Mouse (Mus musculus) kidney, adult 11 months (tissue): Measurements from ENCODE around the gene Slc39a3.
"Not testable (repeated sequence)": the region's sequence is repeated elsewhere in the genome, so short reads cannot be mapped to it uniquely, and the experiment has no call there.

Experiments
- DNase-seq: peaks from one replicate; pipeline ENCODE4 v3.0.0; 2022

Slc39a3 gene

DNA sequence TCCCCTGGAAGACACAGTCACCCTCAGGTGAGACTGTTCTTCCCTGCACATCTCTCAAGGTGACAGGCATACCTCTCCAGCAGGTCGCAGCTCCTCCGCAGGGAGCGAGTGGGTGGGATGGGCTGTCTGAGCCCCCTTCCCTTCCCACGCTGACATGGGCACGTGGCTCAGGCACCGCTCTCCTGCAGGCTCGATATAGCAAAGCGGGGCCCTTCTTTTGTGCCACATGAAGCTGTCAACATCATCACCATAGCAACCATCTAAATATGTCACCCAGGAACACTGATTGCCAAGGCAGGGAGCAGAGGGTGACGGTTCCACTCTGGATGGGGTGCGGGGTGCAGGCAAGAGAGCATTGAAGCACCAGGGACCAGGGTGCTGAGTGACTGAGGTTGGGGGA, 36.1 kb downstream of the Slc39a3 start:
- DNase-seq: no peak

GRCm38 (mm10) chr10:81000197-81001062, 36.8 kb downstream of the Slc39a3 start:
- no peak for DNase-seq

DNA sequence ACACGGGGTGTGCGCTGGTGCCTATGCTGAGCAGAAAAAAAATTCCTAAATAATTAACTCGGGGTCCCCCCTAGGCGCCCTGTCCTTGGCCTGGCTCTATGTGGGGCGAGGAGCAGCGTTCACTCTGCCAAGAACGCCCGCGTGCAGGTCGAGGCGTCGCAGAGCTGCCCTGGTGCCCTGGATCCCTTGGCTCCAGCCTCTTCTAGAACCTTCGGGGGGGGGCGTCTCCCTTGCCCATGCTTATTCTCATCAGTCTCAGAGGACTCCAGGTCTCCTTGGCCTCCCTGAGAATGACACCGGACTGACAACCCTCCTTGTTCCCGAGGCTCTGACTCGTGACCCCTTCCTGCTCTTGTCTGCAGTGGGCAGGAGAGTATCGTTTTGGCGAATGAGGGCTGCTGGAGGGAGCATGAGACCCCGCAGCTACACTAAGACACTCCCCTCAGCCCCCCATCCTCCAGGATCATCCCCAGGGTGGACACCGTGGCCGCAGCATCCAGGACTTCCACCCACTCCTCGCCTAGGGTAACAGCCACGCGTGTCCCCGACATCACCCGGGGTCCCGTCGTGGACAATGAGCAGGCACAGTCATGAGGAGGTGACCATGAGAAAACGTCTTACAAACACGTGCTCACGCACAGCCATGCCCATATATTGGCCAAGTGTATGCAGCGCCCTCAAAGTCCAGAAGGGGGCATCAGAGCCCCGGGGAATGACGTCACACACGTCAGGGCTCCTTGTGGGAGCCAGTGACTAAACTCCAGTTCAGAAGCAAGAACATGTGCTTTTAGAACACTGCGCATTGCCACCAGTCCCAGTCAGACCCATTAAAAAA, 37.6 kb downstream of the Slc39a3 start:
- peak; percentile 80 for DNase-seq

DNA sequence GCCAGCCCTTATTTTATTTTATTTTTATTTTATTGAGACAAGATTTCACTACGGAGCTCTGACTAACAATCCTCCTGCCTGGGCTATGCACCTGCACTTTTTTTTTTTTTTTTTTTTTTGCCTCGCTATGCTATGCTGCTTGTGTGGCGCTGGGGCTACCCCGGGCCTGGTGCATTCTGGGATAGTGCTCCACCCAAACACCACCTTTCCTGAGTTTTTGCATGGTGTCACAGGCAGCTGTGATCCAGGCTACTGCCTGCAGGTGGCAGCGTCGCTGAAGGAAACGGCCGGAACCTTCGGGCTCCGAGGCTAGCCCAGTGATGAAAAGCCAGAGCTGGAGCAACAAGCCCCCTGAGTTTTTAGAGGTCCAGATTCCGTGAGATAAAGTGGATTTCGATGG, 38.4 kb downstream of the Slc39a3 start:
- no peak for DNase-seq

- no peak for DNase-seq
These were observed 39.2 kb downstream of the Slc39a3 start for GRCm38 (mm10) chr10:80998021-80998420.

DNA sequence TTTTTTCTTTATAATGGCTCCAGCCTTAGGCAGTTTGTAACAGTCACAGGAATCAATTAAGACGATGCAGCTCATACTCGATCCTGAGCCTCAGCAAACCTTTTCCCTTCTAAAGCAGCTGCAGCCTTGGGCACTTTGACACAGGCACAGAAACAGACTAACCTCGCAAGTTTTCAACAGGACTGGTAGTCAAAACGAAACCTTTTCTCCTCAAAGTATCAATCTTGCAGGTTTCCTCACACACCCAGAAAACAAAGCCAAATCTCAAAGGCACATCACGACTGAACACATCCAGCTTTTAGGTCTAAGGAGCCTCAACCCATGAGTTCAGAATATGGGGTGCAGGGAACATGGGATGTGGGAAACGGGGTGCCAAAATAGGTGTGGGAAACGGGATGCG, 39.9 kb downstream of the Slc39a3 start:
- DNase-seq: no peak

- DNase-seq: no peak
These were observed 40.7 kb downstream of the Slc39a3 start for GRCm38 (mm10) chr10:80996501-80996900.

DNA sequence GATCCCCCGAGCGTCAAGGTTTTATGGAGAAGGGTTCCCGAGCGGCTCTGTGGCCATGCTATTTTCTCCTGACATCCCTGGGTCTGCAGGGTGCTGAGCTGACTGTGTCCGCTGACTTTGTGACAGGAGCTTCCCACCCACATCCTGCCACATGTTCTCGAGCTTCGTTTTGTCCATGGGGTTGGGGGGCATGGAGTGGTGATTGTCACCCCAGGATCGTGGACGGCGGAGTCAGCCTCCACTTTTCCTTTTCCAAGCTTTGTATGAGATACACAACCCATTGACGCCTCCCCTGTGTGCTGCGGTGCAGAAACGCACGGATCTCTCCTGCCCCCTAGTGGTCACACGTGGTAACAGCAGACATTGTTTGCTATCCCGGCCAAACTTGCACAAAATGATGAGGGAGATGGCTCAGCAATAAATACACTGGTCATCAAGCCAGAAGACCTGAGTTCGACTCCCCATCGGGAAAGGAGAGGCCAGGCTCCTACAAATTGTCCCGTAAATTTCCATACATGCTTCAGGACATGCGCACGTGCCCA, 42.1 kb downstream of the Slc39a3 start:
- DNase-seq: peak; percentile 69

DNA sequence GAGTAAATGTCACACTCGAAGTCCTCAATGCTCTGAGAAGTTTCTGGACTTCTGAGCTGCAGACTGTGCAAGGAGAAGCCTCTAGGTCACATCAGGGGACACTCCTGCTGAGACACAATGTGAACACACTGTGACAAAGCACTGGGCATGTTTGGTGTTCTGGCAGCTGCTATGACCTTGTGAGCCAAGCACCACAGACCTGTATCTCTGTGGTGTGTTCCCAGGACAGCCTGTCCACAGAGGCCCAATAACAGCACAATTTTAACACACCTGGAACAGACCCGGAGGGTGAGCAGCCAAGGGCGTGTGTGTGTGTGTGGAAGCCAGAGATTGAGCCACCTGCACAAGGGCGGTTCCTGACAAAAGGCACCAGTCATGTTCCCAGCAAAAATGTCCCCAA, 42.6 kb downstream of the Slc39a3 start:
- no peak for DNase-seq

DNA sequence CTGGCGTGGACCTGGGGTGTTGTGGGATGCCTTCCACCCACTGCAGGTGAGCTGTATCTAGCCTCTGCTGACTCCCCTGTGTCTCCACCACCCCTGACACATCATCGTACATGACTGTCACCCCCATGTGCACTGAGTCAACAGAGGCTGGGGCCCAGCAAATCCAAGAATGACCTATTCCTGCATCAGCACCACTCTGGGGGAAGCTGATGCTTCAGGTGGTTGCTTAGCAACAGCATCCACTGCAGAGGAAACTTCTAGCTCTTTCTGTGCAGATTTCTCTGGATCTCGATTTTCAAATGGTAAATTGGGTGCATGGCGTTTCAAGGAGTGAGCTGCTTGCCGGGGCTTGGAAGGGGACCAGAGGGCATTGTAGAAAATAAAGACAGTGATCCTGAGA, 44.0 kb downstream of the Slc39a3 start:
- no peak for DNase-seq

- DNase-seq: no peak
These were observed 45.3 kb downstream of the Slc39a3 start for GRCm38 (mm10) chr10:80991945-80992344.

DNA sequence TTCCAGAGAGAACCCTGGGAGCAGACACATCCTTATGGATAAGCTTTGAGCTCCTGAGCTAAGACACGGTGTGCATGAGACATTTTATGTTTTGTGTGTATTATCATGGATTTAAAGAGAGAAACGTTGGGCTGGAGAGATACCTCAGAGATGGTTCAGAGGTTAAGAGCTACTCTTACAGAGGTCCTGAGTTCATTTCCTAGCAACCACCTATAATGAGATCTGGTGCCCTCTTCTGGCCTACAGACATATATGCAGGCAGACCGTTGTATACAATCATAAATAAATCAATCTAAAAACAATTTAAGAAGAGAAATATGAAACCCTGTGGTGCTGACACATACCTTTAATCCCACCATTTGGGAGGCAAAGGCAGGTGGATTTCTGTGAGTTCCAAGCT, 46.2 kb downstream of the Slc39a3 start:
- no peak for DNase-seq

DNA sequence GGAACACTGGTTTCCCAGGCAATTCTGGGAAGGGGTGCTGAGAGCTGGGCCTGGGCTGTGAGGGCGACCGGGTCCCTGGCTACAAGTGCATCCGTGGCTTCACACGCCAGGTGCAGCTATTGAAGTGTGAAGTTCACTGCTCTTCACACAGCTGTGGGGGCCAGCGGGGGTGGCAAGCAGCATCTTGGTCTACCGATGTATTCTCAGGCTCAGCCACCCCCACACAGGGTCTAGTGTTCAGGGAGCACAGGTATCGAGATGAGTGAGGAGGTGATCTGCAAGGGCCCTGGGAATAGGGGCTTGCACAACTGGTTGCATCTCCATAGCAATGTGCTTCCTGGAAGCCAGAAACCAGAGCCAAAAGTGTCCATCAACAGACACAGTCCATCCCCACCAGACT, 46.8 kb downstream of the Slc39a3 start:
- DNase-seq: no peak

DNA sequence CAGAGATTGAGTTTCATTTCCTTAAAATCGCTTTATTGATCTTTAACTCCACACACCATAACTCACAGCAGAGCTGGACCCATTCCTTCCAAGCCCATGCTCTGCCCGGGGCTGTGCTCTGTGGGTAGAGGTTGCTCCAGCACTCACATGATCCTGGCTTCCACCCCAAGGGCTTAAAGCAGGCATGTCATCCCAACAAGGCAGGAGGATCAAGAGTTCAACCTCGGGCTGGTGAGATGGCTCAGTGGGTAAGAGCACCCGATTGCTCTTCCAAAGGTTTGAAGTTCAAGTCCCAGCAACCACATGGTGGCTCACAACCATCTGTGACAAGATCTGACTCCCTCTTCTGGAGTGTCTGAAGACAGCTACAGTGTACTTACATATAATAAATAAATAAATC, 47.4 kb downstream of the Slc39a3 start:
- DNase-seq: not testable (repeated sequence)

- no peak for DNase-seq
These were observed 47.8 kb downstream of the Slc39a3 start for GRCm38 (mm10) chr10:80989446-80989845.

DNA sequence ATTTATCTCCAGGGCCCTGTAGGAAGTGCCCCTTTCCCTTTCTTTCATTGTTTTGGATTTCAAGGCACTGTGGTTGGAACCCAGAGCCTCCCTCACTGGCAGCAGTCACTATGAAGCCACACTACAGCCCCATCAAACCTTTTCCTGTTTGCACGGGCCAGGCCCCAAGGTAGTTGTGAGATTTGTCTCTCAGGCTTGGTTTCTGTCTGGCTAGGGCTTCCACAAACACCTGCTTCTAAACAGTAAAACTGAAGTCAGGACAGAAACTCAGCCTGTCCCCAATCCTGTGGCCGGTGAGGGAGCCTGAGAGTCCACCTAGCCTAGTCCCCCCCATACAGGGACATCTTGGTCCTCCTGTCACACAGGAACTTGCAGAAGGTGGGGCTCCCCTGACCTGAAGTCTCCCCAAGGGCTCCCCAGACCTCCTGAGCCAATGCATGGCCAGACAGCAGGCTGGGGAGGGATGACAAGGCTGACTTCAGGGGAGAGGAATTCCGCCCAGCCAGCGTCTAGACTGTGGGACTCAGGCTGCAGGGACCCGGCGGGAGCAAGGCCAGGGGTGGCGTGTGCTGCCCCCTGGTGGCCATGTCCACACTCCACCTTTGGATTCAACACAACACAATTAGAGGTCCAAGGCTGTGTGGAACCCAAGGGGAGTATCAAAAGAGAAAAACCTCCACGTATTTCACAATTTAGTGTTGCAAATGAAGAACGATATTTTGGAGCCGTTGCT, 49.4 kb downstream of the Slc39a3 start:
- peak; percentile 70 for DNase-seq

DNA sequence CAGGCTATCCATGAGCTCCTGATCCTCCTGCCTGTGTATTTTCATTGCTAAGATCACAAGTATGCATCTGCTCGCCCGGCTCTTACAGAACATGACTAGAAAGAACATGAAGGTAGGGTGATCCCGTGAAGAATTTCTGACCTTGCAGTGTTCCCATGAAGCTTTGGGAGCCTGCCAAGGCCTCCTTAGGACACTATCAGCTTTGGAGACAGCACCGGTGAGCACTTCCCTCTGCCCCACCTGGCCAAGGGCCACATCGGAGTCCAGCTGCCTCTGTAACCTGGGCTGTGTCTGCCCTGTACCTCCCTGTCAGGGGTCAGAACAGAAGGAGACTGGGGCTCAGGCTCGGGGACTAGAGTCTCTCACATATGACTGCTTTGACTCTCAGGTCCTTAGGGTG, 50.5 kb downstream of the Slc39a3 start:
- DNase-seq: peak; percentile 63

- no peak for DNase-seq
These were observed 51.1 kb downstream of the Slc39a3 start for GRCm38 (mm10) chr10:80985970-80986701.

- DNase-seq: peak; percentile 47
These were observed 51.8 kb downstream of the Slc39a3 start for GRCm38 (mm10) chr10:80985241-80985969.

DNA sequence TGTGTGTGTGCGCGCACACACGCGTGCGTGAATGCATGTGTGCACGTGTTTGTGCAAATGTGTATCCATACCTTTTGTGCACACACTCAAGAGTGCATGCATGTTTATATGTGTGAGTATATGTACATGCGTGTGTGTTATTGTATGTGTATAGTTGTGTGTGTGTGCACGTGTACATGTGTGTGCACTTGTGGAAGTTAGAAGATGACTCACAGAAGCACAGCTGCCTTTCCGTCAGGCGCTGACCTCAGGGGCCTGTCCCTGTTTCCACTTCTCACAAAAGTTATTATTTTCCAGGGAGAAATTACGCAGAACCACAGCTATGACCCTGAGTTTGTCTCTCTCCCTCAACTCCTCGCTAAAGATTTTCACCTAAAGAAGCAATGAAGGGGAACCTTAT, 53.0 kb downstream of the Slc39a3 start:
- no peak for DNase-seq

GRCm38 (mm10) chr10:80982381-80982780, 54.8 kb downstream of the Slc39a3 start:
- DNase-seq: no peak
